Mouse (Mus musculus) 3T3-L1 (cell line): ENCODE measurements around the gene Ttll8.
A peak's percentile ranks its signal among the peaks of the same experiment; 100 is the strongest.

Experiments
- DNase-seq: peaks from one replicate; pipeline ENCODE4 v3.0.0-alpha.2; 2015; ENCODE audit warnings: low read depth, low spot score

Ttll8 gene

DNA sequence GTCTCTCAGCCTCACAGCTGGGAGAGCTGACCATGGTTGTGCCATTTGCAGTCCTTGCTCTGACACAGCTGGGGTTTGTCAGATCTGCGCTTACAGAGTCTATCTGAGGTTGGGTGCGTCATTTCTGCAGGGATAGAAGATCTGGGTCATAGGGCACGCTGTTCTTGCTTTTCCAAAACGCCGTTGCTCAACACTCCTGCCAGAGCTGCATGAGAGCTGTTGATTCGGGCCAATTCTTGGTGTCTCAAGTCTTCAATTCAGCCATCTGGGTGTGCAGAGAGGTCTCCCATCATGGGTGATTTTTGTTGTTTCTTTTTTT, 32.3 kb downstream of the Ttll8 start:
- DNase-seq, result peak; percentile 48

DNA sequence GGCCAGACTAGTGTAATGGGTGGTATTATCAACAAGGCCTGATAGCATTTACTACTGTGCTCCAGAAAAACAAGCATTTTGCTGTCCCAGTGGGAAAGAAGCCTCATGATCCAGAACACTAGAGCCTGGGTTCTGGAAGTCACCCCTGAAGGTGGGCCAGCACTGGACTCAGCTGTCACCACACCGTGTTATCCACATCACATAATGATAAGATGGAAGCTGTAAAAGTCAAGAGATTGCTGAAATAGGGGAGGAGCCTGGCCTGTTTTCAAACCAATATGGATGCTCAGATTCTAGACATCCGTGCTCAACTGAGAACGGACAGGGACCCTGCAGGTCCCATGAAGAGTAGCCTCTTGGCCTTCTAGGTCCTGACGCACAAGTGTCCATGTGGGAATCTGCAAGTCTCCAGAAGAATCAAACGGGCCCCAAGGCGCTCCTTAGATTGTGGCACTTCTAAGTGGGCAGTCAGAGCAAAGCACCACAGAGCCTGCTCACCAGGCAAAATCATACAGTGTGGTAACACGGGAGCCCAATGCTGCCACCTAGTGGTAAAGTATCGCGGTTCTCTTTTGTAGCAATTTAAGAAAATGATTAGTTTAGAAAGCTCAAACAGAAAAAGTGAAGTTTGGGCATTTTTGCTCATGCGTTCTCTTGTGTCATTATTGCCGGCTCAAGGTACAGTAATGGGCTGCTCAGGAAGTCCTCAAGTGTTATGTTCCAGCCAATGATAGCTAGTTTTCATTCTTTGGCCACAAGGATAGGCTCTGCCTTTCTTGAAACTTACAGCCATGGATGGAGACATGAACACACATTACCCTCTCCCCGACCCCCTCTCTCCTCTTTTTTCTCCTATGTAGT, 32.9 kb downstream of the Ttll8 start:
- DNase-seq, result peak; percentile 92

DNA sequence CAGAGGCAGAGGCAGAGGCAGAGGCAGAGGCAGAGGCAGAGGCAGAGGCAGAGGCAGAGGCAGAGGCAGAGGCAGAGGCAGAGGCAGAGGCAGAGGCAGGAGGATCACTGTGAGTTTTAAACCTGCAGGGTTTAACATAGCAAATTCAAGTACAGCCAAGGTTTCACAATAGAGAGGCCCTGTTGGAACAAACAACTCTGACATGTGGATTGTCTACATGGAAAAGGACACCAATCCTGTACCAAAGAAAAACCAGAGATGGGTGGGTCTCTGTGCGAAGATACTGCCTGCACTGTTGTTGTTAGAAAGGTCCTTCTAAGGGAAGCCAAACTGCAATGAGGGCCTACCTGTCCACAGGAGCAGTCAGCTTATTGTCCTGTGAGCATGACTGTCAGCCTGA, 34.2 kb downstream of the Ttll8 start:
- DNase-seq, result no peak

DNA sequence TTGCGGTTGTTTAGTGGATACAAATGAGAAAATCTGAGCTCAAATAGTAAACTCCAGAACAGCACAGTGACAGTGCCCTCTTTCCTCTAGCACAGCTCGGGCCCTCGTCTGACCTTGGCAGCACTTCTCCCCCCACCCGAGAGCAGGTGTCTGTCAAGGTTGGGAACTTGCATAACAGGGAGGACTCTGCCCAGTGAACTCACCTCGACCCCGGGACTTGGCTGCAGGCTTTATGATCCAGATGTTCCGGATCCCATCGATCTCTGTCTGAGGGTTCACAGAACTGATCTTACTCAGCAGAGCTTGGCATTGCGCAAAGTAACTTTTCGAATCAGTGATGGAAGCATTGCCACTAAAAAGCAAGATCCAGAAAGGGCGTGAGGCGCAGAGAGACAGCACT, 34.9 kb downstream of the Ttll8 start:
- DNase-seq, result peak; percentile 32

DNA sequence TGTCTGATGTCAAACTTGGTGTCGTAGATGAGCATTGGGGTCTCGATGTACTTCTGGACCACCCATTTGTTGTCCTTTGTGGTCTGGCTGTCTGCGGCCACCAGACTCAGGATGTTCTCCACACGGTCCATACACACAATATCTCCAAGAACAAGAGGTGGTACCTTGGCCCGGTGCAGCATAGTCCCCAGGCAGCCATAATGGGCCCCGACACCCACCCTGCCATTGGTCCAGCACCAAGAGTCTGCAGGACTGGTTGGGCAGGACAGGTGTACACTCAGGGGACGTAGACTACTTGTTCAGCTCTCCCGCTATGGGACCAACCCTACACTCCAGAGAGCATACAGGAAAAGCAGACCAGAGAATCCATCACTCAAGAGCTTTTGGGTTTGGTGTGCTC, 37.1 kb downstream of the Ttll8 start:
- DNase-seq, result no peak

DNA sequence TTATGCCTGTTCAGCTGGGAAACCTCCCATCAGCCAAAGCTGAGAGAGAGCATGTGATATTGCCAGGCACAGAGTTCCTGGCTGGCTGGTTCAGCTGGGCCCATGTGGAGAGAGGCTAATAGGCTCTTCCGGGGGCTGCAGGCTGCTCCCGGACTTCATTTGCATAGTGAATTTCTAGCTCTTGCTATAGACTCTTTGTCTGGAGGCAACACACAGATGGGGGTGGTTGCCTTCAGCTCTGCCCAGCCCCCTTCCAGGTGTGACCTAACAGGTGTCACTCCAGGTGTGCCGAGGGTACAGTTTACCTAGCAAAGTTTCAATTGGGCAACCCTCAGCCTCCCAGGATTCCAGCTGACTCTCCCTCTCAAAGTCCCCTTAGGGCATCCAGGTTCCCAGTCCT, 37.9 kb downstream of the Ttll8 start:
- DNase-seq, result no peak

DNA sequence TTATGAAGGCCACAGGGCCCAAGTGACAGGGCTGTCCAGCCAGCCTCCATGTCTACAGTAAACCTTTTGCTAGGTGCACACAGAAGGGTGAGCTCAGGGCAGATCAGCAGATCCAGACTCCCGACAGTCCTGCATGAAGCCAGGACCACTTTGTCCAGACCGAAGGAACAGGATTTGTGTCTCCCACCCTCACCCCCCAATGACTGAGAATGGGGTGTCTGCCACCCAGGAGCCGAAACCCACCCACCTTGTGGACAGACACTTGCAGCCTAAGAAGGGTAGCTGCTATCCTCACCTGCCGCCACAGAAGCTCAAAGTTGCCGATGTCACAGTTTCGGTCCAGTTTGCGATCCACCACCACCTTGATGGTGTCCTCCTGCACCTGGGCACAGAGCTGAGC, 39.2 kb downstream of the Ttll8 start:
- no peak for DNase-seq

DNA sequence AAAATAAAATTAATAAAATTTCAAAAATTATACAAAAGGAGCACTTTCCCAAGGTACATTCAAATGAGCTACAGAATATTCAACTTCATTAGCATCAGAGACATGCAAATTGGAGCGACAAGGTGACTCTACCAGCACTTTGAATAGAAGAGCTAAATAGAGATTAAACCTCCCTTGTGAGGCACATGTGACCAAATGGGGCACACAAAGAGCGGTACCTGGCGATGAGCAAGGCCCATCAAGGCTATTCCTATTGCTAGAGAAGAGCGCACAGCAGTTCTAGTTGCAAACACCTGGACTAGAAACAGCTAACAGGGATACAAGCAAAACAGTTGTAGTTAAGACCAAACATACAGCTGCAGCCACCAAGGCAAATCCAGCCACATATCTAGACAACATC, 47.9 kb downstream of the Ttll8 start:
- DNase-seq, result no peak

DNA sequence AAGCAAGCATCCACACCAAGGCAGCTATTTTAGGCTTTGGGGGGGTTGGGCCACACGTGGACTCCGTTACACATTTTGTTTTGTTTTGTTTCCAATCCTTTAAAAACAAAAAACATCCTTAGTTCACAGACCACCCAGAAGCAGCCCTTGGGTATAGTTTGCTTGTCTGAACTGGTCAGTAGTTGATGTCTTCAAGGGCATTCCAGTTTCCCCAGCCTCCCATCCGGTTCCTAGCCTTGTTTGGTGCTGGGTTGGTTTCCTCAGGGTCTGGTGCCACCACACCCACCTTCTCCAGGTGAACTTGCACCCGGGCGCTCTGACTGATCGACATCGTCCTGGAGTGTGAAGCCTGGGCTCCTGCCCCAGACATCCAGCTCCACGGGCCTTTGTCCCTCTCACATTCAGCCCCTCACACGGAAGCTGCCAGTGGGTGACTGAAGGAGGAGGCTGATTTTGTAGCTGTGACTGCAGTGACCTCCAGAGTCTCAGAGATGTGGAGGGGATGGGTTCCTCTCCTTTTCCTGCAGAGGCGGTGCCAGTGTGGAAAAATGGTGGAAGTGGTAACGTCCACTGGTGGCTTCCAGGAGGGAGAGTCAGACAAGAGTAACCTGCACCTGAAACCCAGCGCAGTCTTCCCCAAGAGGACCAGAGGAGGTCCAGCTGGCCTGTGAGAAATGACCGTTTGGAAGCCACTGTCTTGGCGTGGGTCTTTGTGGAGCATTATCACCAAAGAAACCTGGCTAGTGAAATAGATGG, 50.0 kb downstream of the Ttll8 start:
- DNase-seq, result no peak

DNA sequence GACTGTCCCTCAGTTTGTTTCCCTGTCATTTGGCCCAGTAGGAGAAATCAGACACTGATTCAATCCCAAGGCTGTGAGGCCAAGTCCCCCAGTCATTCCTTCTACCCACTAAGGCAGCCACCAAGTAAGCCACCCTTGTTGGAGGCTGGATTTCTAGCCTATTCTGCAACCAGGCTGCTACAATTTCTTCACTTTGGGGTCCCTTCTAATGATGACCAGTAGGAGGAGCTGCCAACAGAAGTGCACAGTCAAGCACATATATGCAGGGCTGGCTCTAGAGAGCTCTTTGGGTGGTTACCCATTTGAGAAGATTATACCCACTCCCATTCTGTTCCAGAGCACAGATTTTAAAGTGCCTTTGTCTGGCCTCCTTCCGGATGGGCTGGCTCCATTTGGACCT, 51.1 kb downstream of the Ttll8 start:
- peak; percentile 48 for DNase-seq

DNA sequence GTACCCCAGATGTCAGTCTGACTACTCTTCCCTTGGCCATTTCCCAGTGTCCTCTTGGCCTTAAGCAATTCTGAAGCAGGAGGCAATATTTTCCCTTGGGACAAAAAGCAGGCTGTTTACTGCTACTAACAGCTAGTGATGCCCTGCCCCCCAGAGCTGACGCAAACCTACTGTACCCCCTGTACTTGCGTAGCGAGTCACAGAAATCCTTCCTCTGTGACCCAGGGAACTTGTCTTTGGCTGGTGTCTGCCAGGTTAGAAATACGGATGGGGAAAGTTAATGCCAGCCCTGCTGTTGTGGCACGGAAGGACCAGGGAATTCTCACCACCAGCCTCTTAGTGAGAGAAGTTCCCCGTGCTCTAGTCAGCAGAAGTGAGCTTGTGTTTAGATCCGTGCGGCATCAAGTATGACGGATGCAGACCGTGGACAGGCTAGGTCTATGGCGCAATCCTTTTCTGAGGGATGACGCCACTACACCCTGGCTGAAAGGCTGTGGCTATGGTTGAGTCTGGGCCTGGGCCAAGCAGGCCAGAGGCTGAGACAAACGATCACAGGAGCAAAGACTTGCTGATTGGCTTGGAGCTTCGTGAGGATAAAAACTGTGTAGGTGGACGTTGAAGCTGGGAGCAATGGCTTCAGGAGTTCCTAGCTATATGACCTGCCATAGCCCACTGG, 51.9 kb downstream of the Ttll8 start:
- DNase-seq, result peak; percentile 82

DNA sequence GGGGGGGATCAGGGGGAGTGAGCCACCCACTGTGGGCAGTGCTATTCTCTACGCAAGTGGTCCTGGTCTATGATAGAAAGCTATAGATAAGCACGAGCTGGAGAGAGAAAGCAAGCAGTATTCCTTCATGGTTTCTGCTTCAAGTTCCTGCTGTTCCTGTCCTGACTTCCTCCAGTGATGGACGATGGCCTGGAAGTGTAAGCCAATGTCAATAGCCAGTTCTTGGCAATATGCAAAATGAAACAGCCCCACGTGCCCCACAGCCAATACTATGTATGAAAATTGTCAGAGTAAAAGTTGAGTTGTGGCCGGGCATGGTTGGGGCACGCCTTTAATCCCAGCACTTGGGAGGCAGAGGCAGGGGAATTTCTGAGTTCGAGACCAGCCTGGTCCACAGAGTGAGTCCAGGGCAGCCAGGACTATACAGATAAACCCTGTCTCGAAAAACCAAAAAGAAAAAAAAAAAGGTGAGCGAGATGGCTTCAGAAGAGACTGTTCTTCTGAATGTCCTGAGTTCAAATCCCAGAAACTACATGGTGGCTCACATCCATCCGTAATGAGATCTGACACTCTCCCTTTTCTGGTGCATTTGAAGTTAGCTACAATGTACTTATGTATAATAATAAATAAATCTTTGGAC, 57.8 kb downstream of the Ttll8 start:
- DNase-seq, result no peak

DNA sequence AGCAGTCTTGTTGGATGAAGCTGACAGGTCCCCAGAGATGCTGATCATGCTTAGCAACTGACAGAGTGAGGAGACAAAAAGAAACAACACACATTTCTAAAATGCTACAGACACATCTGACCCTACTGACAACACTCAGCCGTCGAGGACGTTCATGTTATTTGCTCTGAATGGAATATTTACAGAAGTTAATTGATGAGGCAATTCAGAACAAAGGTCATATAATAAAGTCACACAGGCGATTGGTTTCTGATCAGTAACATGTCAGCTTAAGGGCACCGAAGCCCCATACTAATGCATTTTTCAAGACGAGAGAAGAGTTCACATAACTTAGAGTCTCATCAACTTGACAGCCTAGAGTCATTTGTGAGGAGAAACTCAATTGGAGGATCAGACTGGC, 58.3 kb downstream of the Ttll8 start:
- DNase-seq, result no peak

DNA sequence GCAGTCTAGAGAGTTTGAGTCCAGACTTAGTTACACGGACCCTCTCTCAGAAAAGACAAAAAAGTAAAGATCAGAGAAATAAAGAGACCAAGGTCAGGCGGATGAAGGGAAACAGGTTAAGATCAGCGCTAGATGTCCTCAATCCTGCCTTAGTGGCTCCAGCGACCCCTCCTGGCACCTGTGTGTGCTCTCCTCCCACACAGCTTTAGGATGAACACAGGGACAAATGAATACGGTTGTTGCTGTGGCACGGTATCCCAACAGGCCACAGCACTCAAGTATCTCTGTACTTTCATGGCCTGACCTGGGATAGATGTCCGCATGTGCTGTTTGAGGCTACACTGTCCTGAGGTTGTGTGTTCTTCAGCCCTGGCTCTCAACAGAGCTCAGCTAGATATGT, 59.1 kb downstream of the Ttll8 start:
- no peak for DNase-seq

DNA sequence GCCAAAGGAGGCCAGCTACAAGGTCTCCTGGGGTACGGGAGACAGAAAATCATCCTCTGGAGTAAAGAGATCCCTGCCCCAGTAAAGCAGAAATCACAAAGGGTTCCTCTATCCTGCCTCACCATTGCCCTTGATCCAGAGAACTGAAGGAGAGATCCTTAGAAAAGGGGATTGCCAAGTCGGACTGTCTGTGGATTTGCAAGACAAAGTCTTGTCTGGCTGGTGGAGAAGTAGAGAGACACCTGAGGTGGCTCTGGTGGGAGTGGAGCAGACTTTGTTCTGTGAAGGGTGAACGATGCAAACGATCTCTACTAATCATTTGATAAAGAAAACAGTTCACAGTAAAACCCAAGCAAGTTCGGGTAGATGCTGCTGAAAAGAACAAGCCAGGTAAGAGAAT, 61.3 kb downstream of the Ttll8 start:
- no peak for DNase-seq

DNA sequence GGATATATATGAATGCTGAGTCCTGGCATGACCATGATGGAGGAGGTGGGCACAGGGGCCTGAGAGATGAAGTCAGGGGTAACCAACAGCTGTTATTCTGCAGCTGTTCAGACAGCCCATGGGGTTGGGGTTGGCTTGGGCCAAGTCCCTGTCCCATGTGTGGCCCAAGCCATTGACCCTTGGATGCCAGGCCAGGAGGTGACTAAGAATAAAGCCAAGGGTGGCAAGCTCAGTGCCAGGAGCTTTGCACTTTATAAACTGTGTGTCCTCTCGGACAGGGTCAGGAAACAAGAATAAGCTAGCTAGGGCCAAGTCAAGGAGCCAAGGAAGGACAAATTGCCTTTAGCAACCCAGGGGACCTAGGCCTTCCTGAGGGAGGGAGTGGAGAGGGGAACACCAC, 62.0 kb downstream of the Ttll8 start:
- no peak for DNase-seq

DNA sequence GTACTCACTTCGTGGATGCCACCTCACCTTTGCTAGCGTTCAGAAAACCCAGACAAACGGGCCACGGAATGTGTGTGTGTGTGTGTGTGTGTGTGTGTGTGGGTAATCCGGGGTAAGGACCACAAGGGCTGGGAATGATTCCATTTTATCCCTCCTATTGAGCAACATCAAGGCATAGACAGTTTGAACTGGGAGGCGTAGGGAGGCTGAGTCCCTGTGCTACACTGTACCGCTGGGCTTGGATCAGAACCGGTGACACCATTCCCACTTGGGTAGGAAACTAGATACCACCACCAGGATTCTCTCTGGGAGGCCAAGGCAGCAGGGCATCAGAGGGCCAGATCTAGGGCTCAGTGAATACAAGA, 62.6 kb downstream of the Ttll8 start:
- DNase-seq, result no peak

DNA sequence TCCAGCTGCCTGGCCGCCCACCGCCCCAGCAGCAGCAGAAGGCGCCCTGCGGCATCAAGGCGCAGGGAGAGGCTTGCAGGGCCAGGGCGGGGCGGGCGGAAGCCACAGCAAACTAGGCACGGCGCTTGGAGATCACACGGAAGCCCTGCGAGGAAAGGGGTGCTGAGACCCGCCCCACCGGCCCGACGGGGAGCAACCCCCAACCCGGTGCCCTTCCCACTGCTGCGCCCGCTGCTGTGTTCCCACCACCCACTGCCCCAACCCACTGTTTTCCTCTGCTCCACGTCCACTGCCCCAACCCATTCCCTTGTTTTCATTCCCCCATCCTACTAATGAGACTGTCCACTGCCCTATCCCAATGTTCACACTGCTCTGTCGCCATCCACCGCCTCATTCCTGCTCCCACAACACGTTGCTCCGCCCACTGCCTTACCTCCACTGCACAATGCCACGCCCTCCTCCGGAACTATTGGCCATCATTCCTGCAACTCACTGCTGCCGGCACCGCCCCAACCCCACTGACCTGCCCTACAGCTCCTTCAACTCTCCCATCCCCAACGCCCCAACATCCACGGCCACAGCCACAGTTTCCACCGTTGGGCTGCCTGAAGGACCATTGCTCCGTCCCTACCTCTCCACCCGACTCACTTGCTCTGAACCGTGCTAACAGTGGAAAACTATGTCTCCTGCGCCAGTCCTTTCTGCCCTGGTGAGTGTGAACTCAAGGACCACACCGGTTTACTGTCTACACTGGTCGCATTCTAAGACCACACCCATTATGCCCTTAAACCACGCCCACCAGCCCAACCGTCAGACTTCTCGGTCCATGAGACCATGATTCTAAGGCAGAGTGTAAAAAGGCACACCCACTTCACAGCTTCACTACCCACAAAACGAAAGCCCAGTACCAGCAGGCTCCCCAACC, 63.2 kb downstream of the Ttll8 start:
- no peak for DNase-seq

DNA sequence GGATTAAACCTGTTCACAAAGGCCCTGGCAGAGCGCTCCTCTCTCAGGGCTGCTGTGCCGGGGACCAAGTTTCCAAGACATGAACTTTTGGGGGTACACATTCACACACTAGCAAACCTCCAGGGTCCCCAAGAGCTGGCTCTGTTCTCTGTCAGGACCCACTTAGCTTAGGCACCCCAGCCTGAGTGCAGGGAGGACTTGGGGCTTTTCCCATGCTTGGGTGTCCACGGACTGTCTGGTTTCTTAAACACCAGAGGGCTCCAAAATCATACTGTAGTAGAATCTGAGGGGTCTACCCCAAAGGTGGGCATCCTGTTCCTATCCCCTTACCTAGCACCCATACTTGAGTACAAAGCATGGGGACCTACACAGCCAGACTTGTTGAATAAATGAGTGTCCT, 64.2 kb downstream of the Ttll8 start:
- DNase-seq, result no peak

DNA sequence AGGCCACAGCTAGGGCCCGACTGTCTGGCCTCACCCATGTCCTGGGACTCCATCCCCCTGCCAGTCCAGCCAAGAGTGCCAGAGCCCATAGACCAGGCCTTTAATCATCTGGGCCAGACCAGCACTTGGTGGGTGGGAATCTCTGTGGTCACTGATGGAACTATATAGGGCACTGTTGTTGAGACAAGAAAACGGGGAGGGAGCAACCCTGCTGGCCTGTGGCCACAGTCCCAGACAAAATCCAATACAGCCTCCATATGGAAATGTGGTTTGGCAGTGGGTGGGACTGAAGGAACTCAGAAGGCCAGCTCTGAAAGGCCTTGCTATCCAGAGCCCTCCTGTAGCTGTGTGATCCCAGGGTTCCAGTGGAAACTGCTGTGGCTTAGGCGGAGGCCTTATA, 65.2 kb downstream of the Ttll8 start:
- DNase-seq, result no peak

DNA sequence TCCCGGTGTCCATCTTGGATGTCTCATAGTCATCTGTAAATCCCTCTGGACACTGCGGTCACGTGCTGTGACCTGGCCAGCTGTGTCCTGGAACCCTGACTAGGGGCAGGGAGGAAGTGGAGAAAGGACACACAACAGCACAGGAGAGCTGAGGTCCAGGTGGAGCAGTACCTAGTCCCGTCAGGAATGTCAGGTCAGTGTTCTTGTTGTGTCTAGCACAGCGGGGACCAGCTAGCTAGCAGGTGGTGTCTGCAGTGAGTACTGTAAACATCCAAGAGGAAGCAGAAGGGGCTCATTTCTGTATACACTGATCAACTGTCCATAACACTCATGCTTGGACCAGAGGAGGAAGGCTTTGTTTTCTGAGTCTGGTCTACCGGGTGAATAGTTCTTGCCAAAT, 68.8 kb downstream of the Ttll8 start:
- no peak for DNase-seq
